Mouse (Mus musculus) fat pad, adult 2 months (tissue): Measurements from ENCODE around the gene Slc13a1.

Source experiments
- DNase-seq: peaks from one replicate; pipeline ENCODE4 v3.0.0-alpha.2; 2011; ENCODE audit warnings: low read depth, low spot score; ENCODE audit errors: extremely low read depth

The Slc13a1 gene

GRCm38 (mm10) chr6:24097400-24097799 lies 70.5 kb downstream of the Slc13a1 start:
- no peak for DNase-seq

- DNase-seq: no peak
These were observed 91.8 kb downstream of the Slc13a1 start for GRCm38 (mm10) chr6:24076089-24076488.

DNA sequence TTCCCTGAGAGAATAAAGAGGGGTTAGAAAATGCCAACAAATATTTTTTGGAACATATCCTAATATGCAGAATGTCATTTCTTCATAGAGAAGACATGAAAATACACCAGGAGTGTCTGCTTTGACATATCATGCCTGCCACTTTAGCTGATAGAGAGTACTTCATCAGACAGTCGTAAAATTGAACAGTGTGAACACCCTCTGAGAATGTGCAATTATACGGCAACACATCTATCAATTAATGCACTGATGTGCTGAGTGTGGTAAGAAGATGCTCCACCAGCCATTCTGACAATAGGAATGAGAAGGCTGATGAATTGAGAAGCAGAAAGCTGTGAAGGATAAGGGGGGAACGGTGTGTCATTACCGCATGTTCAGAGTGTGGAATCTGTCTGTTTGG lies 95.1 kb downstream of the Slc13a1 start:
- DNase-seq: no peak

DNA sequence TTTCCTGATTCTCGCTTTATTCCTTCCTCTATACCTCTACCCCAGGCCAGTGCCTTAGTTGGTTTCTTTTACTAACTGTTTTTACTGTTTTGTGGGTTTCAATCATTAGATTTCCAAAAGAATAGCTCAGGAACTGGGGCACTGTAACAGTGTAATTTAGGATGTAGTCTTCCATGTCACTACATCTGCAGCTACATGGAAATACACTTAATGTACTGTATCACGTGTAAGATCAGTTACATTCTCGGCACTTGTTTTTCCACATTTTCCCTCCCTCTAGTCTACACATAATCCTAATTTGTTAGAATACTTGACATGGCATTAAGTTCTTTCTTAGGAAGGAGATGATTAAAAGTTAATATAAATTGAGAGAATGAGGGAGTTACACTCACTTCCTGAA lies 108.1 kb downstream of the Slc13a1 start:
- DNase-seq: no peak

DNA sequence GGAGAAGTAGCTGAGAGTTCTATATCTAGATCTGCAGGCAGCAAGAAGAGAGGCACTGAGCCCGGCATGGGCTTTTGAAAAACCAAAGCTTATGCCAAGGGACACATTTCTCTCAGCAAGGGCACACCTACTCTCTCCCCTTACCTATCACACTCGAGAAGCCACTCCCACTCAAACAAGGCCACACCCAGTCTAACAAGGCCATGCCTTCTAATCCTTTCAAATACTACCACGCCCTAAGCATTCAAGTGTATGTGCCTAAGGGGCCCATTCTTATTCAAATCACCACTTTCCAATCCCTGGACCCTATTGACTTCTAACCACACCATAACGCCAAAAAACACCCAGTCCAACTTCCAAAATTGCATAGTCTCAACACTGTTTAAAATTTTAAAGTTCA lies 112.8 kb downstream of the Slc13a1 start:
- DNase-seq: no peak

DNA sequence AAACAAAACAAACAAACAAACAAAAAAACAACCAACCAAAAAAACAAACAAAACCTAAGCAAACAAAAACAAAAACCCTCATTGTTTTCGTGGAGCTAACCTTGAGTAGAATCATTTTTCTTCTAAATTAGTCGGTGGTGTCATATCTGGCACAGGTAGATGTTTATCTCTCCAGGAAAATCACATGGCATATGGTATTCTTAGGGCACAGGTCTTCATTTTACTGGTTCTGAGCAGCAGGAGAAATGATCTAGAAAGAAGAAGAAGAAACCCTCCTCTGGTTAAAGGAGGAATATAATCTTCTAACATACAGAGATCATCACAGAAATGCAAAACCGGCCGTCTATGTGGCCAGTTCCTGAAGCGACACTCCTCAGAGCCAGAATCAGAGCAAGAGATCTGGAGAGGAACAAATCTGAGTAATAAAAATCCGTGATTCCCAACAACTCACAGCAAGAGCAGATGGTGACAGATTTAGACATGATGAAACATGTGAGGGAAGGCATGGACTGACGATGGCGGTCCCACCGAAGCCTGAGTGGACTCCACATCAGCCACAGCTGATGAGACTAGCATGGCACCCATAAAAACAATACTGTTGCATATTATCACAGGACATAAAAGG lies 113.7 kb downstream of the Slc13a1 start:
- DNase-seq: no peak

DNA sequence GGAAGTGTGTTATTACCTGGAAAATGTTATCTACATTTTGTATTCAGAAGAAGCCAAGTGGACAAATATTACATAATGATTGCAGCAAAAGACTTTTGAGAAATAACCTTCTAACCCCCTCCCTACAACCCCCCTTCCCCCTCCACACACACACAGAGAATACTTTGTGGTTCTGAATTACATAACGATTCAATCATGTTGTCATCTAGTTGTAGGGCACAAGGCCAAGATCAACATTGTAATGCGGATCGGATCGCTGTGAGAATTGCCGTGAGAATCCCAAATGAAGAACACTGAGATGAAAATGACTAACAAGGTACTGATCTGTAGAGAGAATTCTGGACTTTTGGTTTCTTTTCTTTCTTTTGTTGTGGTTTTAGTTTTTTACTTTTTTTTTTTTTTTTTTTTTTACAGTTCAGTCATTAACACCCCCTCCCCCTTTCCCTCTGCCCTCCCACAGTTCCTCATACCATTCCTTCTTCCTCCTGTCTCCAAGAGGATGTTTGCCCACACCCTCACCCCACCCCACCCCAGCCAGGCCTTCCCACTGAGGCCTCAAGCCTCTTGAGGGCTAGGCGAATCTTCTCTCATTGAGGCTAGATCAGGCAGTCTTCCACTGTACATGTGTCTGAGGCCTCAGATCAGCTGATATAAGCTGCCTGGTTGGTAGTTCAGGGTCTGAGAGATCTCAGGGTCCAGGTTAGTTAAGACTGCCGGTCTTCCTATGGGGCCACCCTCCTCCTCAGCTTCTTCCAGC lies 120.7 kb downstream of the Slc13a1 start:
- no peak for DNase-seq

DNA sequence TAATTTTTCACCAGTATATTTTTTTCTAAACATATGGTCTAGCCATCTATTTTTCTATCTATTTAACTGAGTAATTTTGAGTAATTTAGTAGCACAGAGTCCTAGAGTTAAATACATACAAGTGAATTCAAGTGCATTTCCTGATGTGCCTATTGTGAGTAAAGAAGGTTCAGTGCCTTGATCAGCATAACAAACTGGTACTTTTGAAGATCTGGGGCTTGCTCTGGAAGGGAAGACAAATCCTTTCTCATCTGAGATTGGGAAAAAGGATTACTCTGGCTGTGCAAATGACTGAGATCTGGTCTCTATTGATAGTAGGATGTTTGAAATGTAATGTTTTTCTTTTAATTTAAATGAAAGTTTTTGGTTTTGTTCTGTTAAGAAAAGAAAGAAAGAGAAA lies 124.4 kb downstream of the Slc13a1 start:
- no peak for DNase-seq
